20 mouse cellular contexts compared by ENCODE assay signal in genomic region chr2:25427256-25427655, GRCm38 (mm10). TPM values are rescaled to one million over a fixed set of nuclear protein-coding genes. Genes with fewer than 3 reads are reported as not detected.
DNase-seq lines count a peak whose midpoint lies in the region; ATAC-seq and TF ChIP-seq lines count a peak whose summit lies in the region.
"Had no signal": no experiment of that assay in that cellular context is flagged by ENCODE, and none has a peak within 500 bp of the region (broad histone marks: within the 10 kb centered on the region; RNA-seq: fewer than 3 reads in every experiment).

No protein-coding gene starts in this region.

- H3K9me3 ChIP-seq in megakaryocyte, embryonic 14.5 days, result peaks cover 3% of the 10 kb centered on the region; the same call in 1 of the 2 replicates
- H3K9me3 ChIP-seq in MEL (replicated peaks; ENCODE audit: insufficient read depth, low read length), result no peaks in the 10 kb centered on the region
- H3K9me3 ChIP-seq: embryonic facial prominence, embryonic 13.5 days; embryonic facial prominence, embryonic 15.5 days; forebrain, embryonic 10.5 days; forebrain, embryonic 12.5 days; G1E had no signal

- H3K4me3 ChIP-seq in gastrocnemius, adult 2 months, result no peak overlapping the region
- H3K4me3 ChIP-seq in megakaryocyte, embryonic 14.5 days (replicated peaks), result peak overlapping the region; percentile 86
- no peak overlapping the region for H3K4me3 ChIP-seq in MEL (ENCODE audit: control insufficient read depth in 1 of 2, insufficient read depth in 1 of 2, low read depth in 2 of 2, low read length in 2 of 2)
- H3K4me3 ChIP-seq: embryonic facial prominence, embryonic 13.5 days; embryonic facial prominence, embryonic 15.5 days; erythroblast, embryonic 14.5 days; forebrain, embryonic 10.5 days; forebrain, embryonic 12.5 days had no signal

- peak; percentile 53 for DNase-seq in cerebellum, adult 11-12 months
- DNase-seq in cerebellum, postnatal 14 days, result no peak
- peak; percentile 13 for DNase-seq in gastrocnemius, adult 2 months
- no peak for DNase-seq in gastrocnemius, postnatal 25 days
- no peak for DNase-seq in MEL (ENCODE audit: low read depth, low spot score)

- H3K27me3 ChIP-seq in megakaryocyte, embryonic 14.5 days (replicated peaks), result peaks cover 45% of the 10 kb centered on the region
- no peaks in the 10 kb centered on the region for H3K27me3 ChIP-seq in MEL (ENCODE audit: control insufficient read depth in 1 of 2, insufficient read depth in 2 of 2, low read length in 2 of 2)
- H3K27me3 ChIP-seq: CH12.LX had no signal

- ATAC-seq in megakaryocyte, adult 5-6 weeks (ENCODE audit: poor library complexity, severe bottlenecking), result no peak

- H3K9ac ChIP-seq in MEL (ENCODE audit: control insufficient read depth, low read depth, low read length, poor library complexity, severe bottlenecking), result no peak overlapping the region
- H3K9ac ChIP-seq: embryonic facial prominence, embryonic 13.5 days; embryonic facial prominence, embryonic 15.5 days; forebrain, embryonic 12.5 days had no signal

- no peak for TF ChIP-seq CTCF in gastrocnemius, adult 2 months (IDR thresholded peaks at IDR 0.05)
- TF ChIP-seq CTCF in MEL (IDR thresholded peaks at IDR 0.05 in 2 of 3, conservative IDR thresholded peaks at IDR 0.05 in 1 of 3; ENCODE audit: control insufficient read depth in 1 of 3, insufficient read depth in 1 of 3, low read depth in 2 of 3, low read length in 3 of 3, poor library complexity in 1 of 3, severe bottlenecking in 1 of 3), result no peak

- no peak for TF ChIP-seq RAD21 in MEL (IDR thresholded peaks at IDR 0.05; ENCODE audit: low read depth, low read length)

- peaks cover 97% of the 10 kb centered on the region for H3K4me1 ChIP-seq in megakaryocyte, embryonic 14.5 days
- H3K4me1 ChIP-seq in MEL (ENCODE audit: control insufficient read depth in 1 of 2, insufficient read depth in 2 of 2, low read length in 2 of 2), result peaks cover 13 to 32% of the 10 kb centered on the region in 2 experiments

- TF ChIP-seq EP300 in MEL (IDR thresholded peaks at IDR 0.05; ENCODE audit: low read depth in 1 of 2, low read length in 2 of 2), result no peak

- H3K79me2 ChIP-seq in MEL (ENCODE audit: control insufficient read depth, insufficient read depth, low read length, poor library complexity), result peaks cover 2% of the 10 kb centered on the region; the same call in 1 of the 2 replicates

- TF ChIP-seq POLR2A in MEL (IDR thresholded peaks at IDR 0.05; ENCODE audit: control insufficient read depth in 1 of 2, insufficient read depth in 1 of 2, low read depth in 1 of 2, low read length in 2 of 2, poor library complexity in 1 of 2), result no peak

- H3K27ac ChIP-seq in gastrocnemius, adult 2 months, result no peak overlapping the region
- peak overlapping the region; percentile 9; the same call in 1 of the 2 replicates for H3K27ac ChIP-seq in MEL (ENCODE audit: control insufficient read depth, low read depth, low read length)
- H3K27ac ChIP-seq: embryonic facial prominence, embryonic 13.5 days; embryonic facial prominence, embryonic 15.5 days; forebrain, embryonic 12.5 days had no signal

- intact Hi-C loops in gastrocnemius, adult 2 months (cut with DNase I), result loop anchor here (2.0 kb wide), 1 partner anchor 50 kb away; no protein-coding TSS in a partner anchor

- peaks cover 20% of the 10 kb centered on the region for H3K36me3 ChIP-seq in megakaryocyte, embryonic 14.5 days (replicated peaks; ENCODE audit: low read length)
- peaks cover 0 to 11% of the 10 kb centered on the region in 2 experiments; a peak in 2 of 4 replicates for H3K36me3 ChIP-seq in MEL (ENCODE audit: control insufficient read depth in 1 of 2, insufficient read depth in 2 of 2, low read length in 2 of 2)
- H3K36me3 ChIP-seq: embryonic facial prominence, embryonic 13.5 days; embryonic facial prominence, embryonic 15.5 days; forebrain, embryonic 10.5 days; forebrain, embryonic 12.5 days; G1E had no signal

TF ChIP-seq in MEL, 35 proteins besides CTCF, POLR2A, EP300 and RAD21:
- TF ChIP-seq ETS1 (IDR thresholded peaks at IDR 0.05; ENCODE audit: low read depth, low read length) (no peak), SMC3 (IDR thresholded peaks at IDR 0.05; ENCODE audit: low read depth, low read length) (no peak), MAZ (IDR thresholded peaks at IDR 0.05; ENCODE audit: low read depth, low read length) (no peak), ZC3H11A (IDR thresholded peaks at IDR 0.05; ENCODE audit: low read depth, low read length) (no peak), MEF2A (IDR thresholded peaks at IDR 0.05; ENCODE audit: extremely low read depth, insufficient replicate concordance, low read depth, low read length, poor library complexity, severe bottlenecking) (no peak), E2F4 (IDR thresholded peaks at IDR 0.05; ENCODE audit: borderline replicate concordance, low read depth, low read length) (no peak), MXI1 (IDR thresholded peaks at IDR 0.05; ENCODE audit: low read depth, low read length) (no peak)

RNA-seq across cellular contexts. Expression of gene Abca2, which starts 1.2 kb away (rescaled TPM):
- total RNA-seq in gastrocnemius, adult 2 months (2021), result 10 to 100 TPM; 15.1 to 15.3 TPM
- 10 to 100 TPM; 12.5 to 16.2 TPM for total RNA-seq in gastrocnemius, postnatal 25 days (2021)
- 13.1 and 24.3 TPM in 2 replicates for polyA plus RNA-seq in megakaryocyte, embryonic 14.5 days (2012; ENCODE audit: insufficient read depth, low replicate concordance)
- total RNA-seq in megakaryocyte, adult 5-6 weeks (2015), result 25.5 and 33.3 TPM in 2 replicates
- 12.0 and 13.0 TPM in 2 replicates for total RNA-seq in megakaryocyte, adult 5-6 weeks (2017)
- total RNA-seq in MEL (2012; rRNA removed), result 8.7 and 10.4 TPM in 2 replicates
- 10 to 100 TPM in 1 of 2 experiments, not detected in 1; 42.2 TPM for polyA plus RNA-seq in MEL (2012; ENCODE audit: insufficient read depth in 1 of 2, insufficient read length in 2 of 2, low read depth in 1 of 2, low replicate concordance in 2 of 2, missing spikeins in 1 of 2)

RNA-seq across cellular contexts. Expression of gene Fut7, which starts 4.2 kb away (rescaled TPM):
- total RNA-seq in gastrocnemius, adult 2 months (2021), result not detected
- total RNA-seq in gastrocnemius, postnatal 25 days (2021), result not detected
- 4.3 TPM in 1 of 2 replicates, not detected in the other for polyA plus RNA-seq in megakaryocyte, embryonic 14.5 days (2012; ENCODE audit: insufficient read depth, low replicate concordance)
- 10.1 and 11.6 TPM in 2 replicates for total RNA-seq in megakaryocyte, adult 5-6 weeks (2015)
- total RNA-seq in megakaryocyte, adult 5-6 weeks (2017), result 20.4 and 21.5 TPM in 2 replicates
- total RNA-seq in MEL (2012; rRNA removed), result 0.08 and 0.10 TPM in 2 replicates
- under 1 TPM in 1 of 2 experiments, not detected in 1; 0.21 TPM for polyA plus RNA-seq in MEL (2012; ENCODE audit: insufficient read depth in 1 of 2, insufficient read length in 2 of 2, low read depth in 1 of 2, low replicate concordance in 2 of 2, missing spikeins in 1 of 2)
- total RNA-seq: adrenal gland, postnatal 25 days had no signal
- polyA plus RNA-seq: embryonic facial prominence, embryonic 11.5 days; forebrain, embryonic 10.5 days; forebrain, embryonic 14.5 days; forebrain, embryonic 16.5 days; G1E had no signal

RNA-seq across cellular contexts. Expression of gene Npdc1, which starts 28.1 kb away (rescaled TPM):
- 10 to 100 TPM; 14.9 to 16.9 TPM for total RNA-seq in gastrocnemius, adult 2 months (2021)
- total RNA-seq in gastrocnemius, postnatal 25 days (2021), result 10 to 100 TPM; 15.0 to 25.1 TPM
- 3.7 and 3.9 TPM in 2 replicates for polyA plus RNA-seq in megakaryocyte, embryonic 14.5 days (2012; ENCODE audit: insufficient read depth, low replicate concordance)
- total RNA-seq in megakaryocyte, adult 5-6 weeks (2015), result not detected in 2 replicates
- not detected in 2 replicates for total RNA-seq in megakaryocyte, adult 5-6 weeks (2017)
- not detected in 2 replicates for total RNA-seq in MEL (2012; rRNA removed)
- not detected for polyA plus RNA-seq in MEL (2012; ENCODE audit: insufficient read depth in 1 of 2, insufficient read length in 2 of 2, low read depth in 1 of 2, low replicate concordance in 2 of 2, missing spikeins in 1 of 2)
- polyA plus RNA-seq: erythroblast, embryonic 14.5 days; G1E had no signal

RNA-seq across cellular contexts. Expression of gene Clic3, which starts 29.4 kb away (rescaled TPM):
- total RNA-seq in gastrocnemius, adult 2 months (2021), result 1 to 10 TPM in 1 of 2 experiments, under 1 TPM in 1; 0.31 to 1.1 TPM
- under 1 TPM; 0.35 to 0.64 TPM for total RNA-seq in gastrocnemius, postnatal 25 days (2021)
- not detected in 2 replicates for polyA plus RNA-seq in megakaryocyte, embryonic 14.5 days (2012; ENCODE audit: insufficient read depth, low replicate concordance)
- not detected in 2 replicates for total RNA-seq in megakaryocyte, adult 5-6 weeks (2015)
- not detected in 2 replicates for total RNA-seq in megakaryocyte, adult 5-6 weeks (2017)
- 0.23 and 0.27 TPM in 2 replicates for total RNA-seq in MEL (2012; rRNA removed)
- polyA plus RNA-seq in MEL (2012; ENCODE audit: insufficient read depth in 1 of 2, insufficient read length in 2 of 2, low read depth in 1 of 2, low replicate concordance in 2 of 2, missing spikeins in 1 of 2), result under 1 TPM in 1 of 2 experiments, not detected in 1; 0.15 TPM
- total RNA-seq: adrenal gland, postnatal 25 days; common myeloid progenitor, adult 5-6 weeks had no signal
- polyA plus RNA-seq: embryonic facial prominence, embryonic 11.5 days; erythroblast, embryonic 14.5 days; G1E had no signal

RNA-seq across cellular contexts. Expression of gene Entpd2, which starts 31.6 kb away (rescaled TPM):
- 1 to 10 TPM; 6.5 to 8.8 TPM for total RNA-seq in gastrocnemius, adult 2 months (2021)
- 1 to 10 TPM; 9.1 to 9.4 TPM for total RNA-seq in gastrocnemius, postnatal 25 days (2021)
- polyA plus RNA-seq in megakaryocyte, embryonic 14.5 days (2012; ENCODE audit: insufficient read depth, low replicate concordance), result 1.3 TPM in 1 of 2 replicates, not detected in the other
- not detected in 2 replicates for total RNA-seq in megakaryocyte, adult 5-6 weeks (2015)
- total RNA-seq in megakaryocyte, adult 5-6 weeks (2017), result not detected in 2 replicates
- total RNA-seq in MEL (2012; rRNA removed), result not detected in 2 replicates
- not detected for polyA plus RNA-seq in MEL (2012; ENCODE audit: insufficient read depth in 1 of 2, insufficient read length in 2 of 2, low read depth in 1 of 2, low replicate concordance in 2 of 2, missing spikeins in 1 of 2)
- total RNA-seq: CH12.LX; common myeloid progenitor, adult 5-6 weeks; G1E had no signal
- polyA plus RNA-seq: CD4-positive, CD25-positive, alpha-beta regulatory T cell, adult 4 months; erythroblast, embryonic 14.5 days; forebrain, embryonic 10.5 days had no signal

Comparison
In these comparisons a context has a peak if more than half of its experiments do, and no peak if none do; other contexts are left out.
1. DNase-seq: peak in cerebellum, adult 11-12 months (single experiment) and gastrocnemius, adult 2 months (single experiment); none in cerebellum, postnatal 14 days (0 of 2), gastrocnemius, postnatal 25 days (single experiment) and MEL (single experiment).
2. RNA of gene Fut7, which starts 4.2 kb away (total RNA-seq): 10.1 to 21.5 TPM in megakaryocyte, adult 5-6 weeks; not detected in gastrocnemius, adult 2 months, not detected in gastrocnemius, postnatal 25 days and 0.08 to 0.10 TPM in MEL; every median in the first group is over 10 times any median in the second.
3. RNA of gene Npdc1, which starts 28.1 kb away (total RNA-seq): 15.0 to 25.1 TPM in gastrocnemius, postnatal 25 days and 14.9 to 16.9 TPM in gastrocnemius, adult 2 months; not detected in MEL and not detected in megakaryocyte, adult 5-6 weeks; every median in the first group is over 10 times any median in the second.